Mouse (Mus musculus) brain, embryonic 14.5 days (tissue): ENCODE measurements around the gene Dennd1a. TPM values are rescaled to one million over a fixed set of nuclear protein-coding genes. Genes with fewer than 3 reads are reported as not detected.

ENCODE experiments used
- DNase-seq: peaks from one replicate; pipeline ENCODE4 v3.0.0-alpha.2; 2011; ENCODE audit warnings: low read depth
- CTCF ChIP-seq: fragments of 200-500 bp; IDR thresholded peaks from 2 replicates; pipeline ENCODE4 v1.5.1; 2012; ENCODE audit warnings: inconsistent platforms, mild to moderate bottlenecking, moderate library complexity, borderline replicate concordance; ENCODE audit not compliant: insufficient read depth, insufficient read length; ENCODE audit errors: extremely low read depth
- POLR2A ChIP-seq: fragments of 200-500 bp; IDR thresholded peaks from 2 replicates; pipeline ENCODE4 v1.6.1; 2012; ENCODE audit warnings: mild to moderate bottlenecking, inconsistent platforms, borderline replicate concordance; ENCODE audit not compliant: poor library complexity, insufficient read depth, insufficient read length, severe bottlenecking; ENCODE audit errors: extremely low read depth
- polyA plus RNA-seq: library from polyadenylated mRNA; depleted of rRNA; stranded (reverse); fragments of >200 nt; gene quantifications from 2 replicates; pipeline ENCODE4 v1.2.3, GENCODE M21; 2012

Dennd1a gene
- polyA plus RNA-seq, 1 experiment: 42.2 TPM

DNA sequence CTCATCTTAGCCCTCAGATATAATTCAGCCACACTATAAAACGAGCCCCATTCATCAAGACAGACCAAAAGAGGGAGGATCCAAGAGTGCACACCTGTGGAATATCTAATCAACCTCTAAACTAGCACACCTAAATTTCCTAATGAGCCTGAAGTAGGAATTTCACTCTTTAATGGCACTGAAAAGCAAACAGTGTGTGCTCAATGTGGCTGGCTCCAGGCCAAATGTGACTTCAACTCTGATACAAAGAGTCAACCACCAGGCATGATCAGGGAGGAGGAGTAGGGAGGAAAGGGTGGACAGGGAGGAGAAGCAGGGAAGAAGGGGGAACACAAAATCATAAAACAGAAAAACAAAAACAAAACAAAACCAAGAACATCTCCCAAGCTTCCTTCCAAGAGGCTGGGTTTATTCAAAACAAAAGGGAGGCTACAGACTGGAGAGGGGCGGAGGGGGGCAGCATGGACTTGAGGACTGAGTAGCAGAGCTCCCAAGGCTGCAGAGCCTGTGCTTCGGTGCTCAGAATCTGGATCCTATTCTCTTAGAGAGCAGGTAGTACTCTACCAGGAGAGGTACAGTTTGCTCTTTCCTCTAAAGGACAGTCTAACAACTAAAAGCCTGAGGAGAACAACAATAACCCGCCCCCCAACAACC is 187.9 kb downstream of the Dennd1a start:
- TF ChIP-seq CTCF (no peak), POLR2A (no peak)
- DNase-seq: peak; percentile 86

DNA sequence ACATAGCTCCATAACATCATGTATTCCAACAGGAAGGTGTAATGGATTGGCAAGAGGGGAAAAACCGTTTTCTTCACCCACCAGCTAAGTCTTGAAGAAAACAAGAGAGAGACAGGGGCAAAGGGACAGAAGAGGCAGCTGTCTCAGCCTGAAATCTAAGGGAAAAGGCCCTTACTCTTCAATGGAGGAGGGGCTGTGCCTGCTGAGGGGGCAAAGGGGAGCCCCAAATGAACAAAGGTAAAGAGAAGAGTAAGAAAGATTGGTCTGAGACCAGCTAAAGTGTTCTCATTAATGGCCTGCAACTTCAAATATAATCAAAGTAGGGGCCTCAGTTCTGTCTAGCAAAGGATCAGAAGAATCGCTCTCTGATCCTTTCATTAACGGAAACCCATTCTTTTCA is 189.7 kb downstream of the Dennd1a start:
- TF ChIP-seq CTCF (no peak), POLR2A (no peak)
- peak; percentile 74 for DNase-seq

DNA sequence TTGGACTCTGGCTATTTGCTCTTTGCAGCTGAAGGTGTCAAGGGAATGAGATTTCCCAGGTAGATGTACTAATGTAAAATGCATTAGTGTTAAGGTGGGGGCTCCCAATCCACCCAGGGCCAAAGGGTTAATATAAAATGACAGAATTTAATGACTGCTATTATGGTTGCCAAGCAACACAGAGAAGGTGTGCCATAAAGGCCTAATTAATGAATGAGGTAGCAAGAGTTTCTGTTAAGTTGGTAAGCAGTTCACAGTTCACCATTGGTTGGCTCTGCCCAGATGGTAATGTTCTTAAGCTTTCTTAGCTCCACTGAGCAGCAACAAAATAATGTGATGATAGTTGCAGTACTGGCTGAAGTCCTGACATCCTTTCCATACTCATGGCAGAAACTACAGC is 190.9 kb downstream of the Dennd1a start:
- TF ChIP-seq POLR2A (no peak), CTCF (no peak)
- peak; percentile 70 for DNase-seq

DNA sequence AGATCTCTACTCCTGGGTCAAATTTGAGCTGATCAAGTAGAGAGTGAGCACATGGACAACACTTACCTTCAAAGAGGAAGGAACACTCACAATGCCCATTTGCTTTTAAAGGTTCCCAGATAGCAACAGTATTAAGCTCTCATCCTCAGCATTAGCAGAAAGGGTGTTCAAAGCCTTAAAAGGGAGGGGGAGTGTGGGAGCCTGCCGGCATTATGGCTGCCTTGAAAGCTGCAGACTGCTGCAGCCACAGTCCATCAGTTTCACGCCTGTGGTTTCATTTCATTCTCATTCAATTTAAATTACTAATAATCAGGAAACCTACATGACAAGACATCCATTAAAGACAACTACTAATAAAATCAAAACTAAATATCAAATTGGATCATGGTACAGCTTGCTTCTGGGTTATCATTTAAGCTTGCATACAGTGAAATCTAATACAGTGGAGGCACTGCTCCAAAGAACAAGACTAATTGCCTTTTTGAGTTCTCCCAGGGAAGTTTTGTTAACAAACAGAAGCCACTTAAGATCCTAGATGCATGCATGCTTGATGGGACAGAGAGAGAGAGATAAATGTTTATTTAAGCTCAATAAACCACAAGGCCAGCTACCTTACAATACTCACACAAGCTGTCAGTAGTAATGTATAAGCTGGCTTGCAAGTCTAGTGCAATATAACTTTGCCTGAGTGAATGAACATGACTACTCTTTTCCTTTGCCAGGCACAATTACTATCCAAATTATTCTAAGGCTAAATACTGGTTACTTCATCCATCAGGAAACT is 192.6 kb downstream of the Dennd1a start:
- TF ChIP-seq POLR2A (no peak), CTCF (no peak)
- DNase-seq: peak; percentile 62

DNA sequence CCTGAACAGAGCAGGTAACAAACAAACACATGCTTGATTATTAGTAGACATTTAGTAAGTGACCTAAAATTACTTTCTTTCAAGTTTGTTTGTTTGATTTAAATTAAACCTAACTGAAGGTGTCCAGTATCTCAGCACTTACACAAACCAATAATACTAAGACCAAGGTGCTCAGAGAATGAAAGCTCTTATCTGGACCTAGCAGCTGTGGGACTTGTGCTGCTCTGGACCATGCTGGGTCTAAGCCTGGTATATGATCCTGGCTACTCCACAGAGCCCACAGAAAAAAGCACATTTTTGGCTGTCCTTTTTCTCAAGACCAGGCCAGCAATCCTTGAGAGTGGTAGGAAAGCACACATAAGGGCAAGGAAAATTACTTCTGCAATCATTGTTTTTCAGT is 193.2 kb downstream of the Dennd1a start:
- no peak for DNase-seq
- TF ChIP-seq CTCF: no peak
- no peak for TF ChIP-seq POLR2A

DNA sequence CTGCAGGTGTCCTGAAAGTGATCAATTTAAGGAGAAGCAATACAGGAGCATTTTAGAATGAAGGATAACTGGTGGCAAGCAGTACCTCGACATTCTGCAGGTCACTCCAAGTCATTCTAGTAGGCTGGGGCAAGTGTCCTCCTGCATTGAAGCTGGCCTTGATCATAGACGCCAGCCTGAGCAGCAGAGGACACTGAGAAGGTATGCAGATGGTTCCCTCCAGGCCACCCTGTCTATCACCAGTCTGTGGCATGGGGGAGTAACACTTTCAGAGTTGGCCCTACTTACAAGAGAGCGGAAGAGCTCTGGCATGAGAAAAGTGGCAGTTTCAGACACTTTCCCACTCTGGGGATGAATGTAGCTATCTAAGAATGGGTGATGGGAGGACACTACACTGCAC is 193.9 kb downstream of the Dennd1a start:
- DNase-seq: no peak
- TF ChIP-seq CTCF: no peak
- no peak for TF ChIP-seq POLR2A

DNA sequence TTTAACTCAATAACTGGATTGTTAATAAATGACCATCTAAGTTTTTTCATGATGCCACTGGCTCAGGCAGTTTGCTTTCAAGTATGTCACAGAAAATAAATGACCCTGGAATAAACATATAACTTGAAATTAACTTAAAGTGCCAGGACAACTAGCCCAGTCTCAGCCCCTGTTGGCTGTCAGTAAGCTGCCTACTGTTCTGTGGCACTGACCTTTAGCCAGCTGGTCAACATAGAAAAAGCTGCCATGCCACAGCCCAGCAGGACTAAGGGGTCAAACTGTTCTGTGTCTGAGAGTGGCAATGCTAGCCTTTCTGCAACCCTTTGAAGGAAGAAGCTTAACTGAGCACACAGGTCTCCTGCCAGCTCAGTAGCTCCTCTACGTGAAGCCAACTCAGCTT is 198.8 kb downstream of the Dennd1a start:
- no peak for DNase-seq
- no peak for TF ChIP-seq POLR2A
- TF ChIP-seq CTCF: no peak

DNA sequence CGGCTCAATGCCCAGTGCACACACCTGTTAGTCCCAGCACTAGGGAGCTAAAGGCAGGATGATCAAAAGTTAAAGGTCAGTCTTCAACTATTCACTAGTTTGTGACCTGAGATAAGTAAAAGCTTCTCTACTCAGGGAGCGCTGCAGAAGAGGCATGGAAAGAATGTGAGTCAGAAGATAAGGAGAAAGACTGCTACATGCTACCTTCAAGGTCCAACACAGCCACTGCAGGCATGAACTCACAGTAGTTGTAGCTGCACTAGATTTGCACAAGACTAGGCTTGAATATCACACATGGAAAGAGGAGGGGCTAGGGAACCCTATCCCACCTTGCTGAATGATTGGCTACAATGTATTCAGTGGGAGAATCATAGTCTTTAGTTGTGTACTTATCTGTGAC is 202.1 kb downstream of the Dennd1a start:
- no peak for TF ChIP-seq CTCF
- no peak for TF ChIP-seq POLR2A
- no peak for DNase-seq

DNA sequence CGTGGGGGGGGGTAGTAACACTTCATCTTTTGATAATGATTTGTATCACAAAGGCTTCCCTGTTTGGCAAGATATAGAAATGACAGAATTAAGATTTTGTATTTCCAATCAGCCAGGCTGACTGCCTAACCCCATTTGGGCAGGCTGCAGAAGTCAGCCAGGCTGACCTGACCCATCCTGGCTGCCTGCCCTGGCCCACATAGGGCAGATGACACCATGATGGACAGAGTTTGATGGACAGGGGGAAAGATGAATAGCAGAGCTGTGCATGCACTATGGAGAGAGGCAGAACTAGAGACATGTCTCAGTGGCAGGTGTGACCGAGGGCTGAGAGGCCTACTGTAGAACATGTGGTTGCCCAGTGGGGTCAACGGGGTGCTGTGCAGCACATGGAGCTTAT is 203.9 kb downstream of the Dennd1a start:
- DNase-seq: no peak
- no peak for TF ChIP-seq POLR2A
- TF ChIP-seq CTCF: no peak

DNA sequence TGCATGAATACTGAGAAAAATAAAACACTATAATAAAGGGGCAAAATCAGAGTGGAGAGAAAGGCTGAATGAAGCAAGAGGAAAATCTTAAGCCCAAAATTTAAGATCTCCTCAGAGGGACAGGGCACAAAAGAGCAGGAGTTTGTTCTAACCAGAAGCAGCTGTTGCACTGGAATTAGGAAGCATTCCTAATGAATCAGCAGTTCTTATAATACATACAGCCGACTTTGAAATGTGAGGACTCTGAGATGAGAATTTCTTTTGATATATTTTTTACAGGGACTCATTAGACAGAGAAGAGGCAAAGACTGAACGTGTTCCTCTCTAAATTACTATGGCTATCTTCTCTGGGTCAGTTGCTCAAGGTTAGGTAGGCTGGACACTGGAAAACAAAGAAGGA is 212.7 kb downstream of the Dennd1a start:
- DNase-seq: no peak
- TF ChIP-seq CTCF: no peak
- TF ChIP-seq POLR2A: no peak

DNA sequence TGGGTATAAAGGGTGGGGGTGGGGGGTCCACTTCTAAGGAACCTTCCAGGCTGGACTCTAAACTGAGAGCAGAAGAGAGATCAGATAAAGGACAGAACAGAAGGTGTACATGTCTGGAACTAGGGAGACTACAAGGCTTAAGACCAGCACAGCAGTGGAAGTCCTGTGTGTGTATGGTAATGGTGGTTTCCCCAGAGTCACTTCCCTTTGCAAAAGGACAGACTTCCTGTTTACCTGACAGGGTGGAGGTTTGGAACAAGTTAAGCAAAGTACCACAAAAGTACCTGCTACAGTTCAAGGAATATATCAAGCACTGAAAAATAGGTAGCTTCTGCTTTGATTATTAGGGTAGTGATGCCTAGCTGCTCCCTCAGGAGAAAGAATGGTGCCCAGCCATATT is 215.1 kb downstream of the Dennd1a start:
- no peak for DNase-seq
- no peak for TF ChIP-seq CTCF
- TF ChIP-seq POLR2A: no peak

DNA sequence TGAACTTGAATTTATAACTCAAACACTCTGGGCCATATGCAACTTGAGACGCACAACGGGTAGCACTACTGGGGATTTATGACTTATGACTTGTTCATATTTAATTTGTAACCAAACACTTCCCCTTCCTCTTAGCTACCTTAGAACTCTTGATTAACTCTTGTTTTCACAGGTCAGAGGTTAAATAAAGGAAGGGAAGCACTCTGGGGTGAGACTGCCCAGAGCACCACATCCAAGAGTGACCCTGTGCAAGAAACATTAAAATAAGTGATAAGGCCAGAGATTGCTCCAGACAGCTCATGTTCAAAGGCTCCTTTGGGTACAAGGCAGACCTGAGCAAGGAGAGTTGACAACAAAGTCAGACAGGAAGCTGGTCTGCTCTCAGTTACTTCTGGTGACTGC is 219.0 kb downstream of the Dennd1a start:
- no peak for TF ChIP-seq POLR2A
- no peak for DNase-seq
